Mouse (Mus musculus) liver, adult 2 months (tissue): ENCODE data around the gene Trak2.
"Not testable (repeated sequence)": the region's sequence is repeated elsewhere in the genome, so short reads cannot be mapped to it uniquely, and the experiment has no call there.

Source experiments
- CTCF ChIP-seq: fragments of 200-500 bp; IDR thresholded peaks from 2 replicates; pipeline ENCODE4 v1.5.1; 2011; ENCODE audit warnings: low read depth, low read length, control low read depth
- POLR2A ChIP-seq: fragments of 200-500 bp; IDR thresholded peaks from 2 replicates; pipeline ENCODE4 v1.6.1; 2011; ENCODE audit warnings: low read length, control low read depth; ENCODE audit not compliant: insufficient read depth; ENCODE audit errors: extremely low read depth

DNA sequence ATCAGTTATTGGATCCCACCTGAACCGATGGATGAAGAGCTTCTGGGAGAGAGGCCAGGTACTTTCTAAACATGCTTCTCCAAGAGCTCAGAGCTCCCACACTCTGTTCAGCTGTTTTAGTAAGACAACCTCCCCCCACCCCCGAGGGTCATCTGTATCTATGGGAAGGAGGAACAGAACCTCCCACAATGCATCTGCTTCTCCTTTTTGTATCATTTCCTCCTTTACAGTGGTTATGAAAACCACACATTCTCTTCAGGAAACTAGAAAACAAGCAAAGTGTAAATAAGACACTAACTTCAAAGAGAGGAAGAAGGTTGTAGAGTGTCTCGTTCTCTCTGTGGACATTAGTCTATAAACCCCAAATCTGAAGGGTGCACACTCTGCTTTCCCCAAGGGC, 112.6 kb downstream of the Trak2 start:
- not testable (repeated sequence) for TF ChIP-seq CTCF, POLR2A
